Mouse (Mus musculus): Measurements from ENCODE around the gene Tspan14.

Gene Tspan14

GRCm38 (mm10) chr14:40952301-40952700, 14.3 kb downstream of the Tspan14 start:
- no peak for DNase-seq (ENCODE audit: low spot score in 2 of 2)

GRCm38 (mm10) chr14:40949730-40950614, 16.6 kb downstream of the Tspan14 start:
- no peak for DNase-seq (ENCODE audit: low spot score in 2 of 2)

- DNase-seq (ENCODE audit: low spot score in 2 of 2), result no peak
These were observed 17.6 kb downstream of the Tspan14 start for GRCm38 (mm10) chr14:40949047-40949446.

- no peak for DNase-seq (ENCODE audit: low spot score in 2 of 2)
These were observed 18.1 kb downstream of the Tspan14 start for GRCm38 (mm10) chr14:40948522-40948921.

- DNase-seq (ENCODE audit: low spot score in 2 of 2), result no peak
These were observed 18.9 kb downstream of the Tspan14 start for GRCm38 (mm10) chr14:40947431-40948394.

- no peak for DNase-seq (ENCODE audit: low spot score in 2 of 2)
These were observed 22.8 kb downstream of the Tspan14 start for GRCm38 (mm10) chr14:40943802-40944201.

GRCm38 (mm10) chr14:40942429-40942828, 24.2 kb downstream of the Tspan14 start:
- DNase-seq (ENCODE audit: low spot score in 2 of 2), result no peak

GRCm38 (mm10) chr14:40938380-40938987, 28.1 kb downstream of the Tspan14 start:
- no peak for DNase-seq (ENCODE audit: low spot score in 2 of 2)

GRCm38 (mm10) chr14:40937052-40937451, 29.6 kb downstream of the Tspan14 start:
- DNase-seq (ENCODE audit: low spot score in 2 of 2), result no peak

- DNase-seq (ENCODE audit: low spot score in 2 of 2), result no peak
These were observed 31.1 kb downstream of the Tspan14 start for GRCm38 (mm10) chr14:40935481-40935880.

GRCm38 (mm10) chr14:40935054-40935453, 31.6 kb downstream of the Tspan14 start:
- no peak for DNase-seq (ENCODE audit: low spot score in 2 of 2)

GRCm38 (mm10) chr14:40933328-40933727, 33.3 kb downstream of the Tspan14 start:
- DNase-seq (ENCODE audit: low spot score in 2 of 2), result no peak

- no peak for DNase-seq (ENCODE audit: low spot score in 2 of 2)
These were observed 34.4 kb downstream of the Tspan14 start for GRCm38 (mm10) chr14:40932225-40932624.

GRCm38 (mm10) chr14:40931115-40931829, 35.3 kb downstream of the Tspan14 start:
- no peak for DNase-seq (ENCODE audit: low spot score in 2 of 2)

- DNase-seq (ENCODE audit: low spot score in 2 of 2), result no peak
These were observed 36.7 kb downstream of the Tspan14 start for GRCm38 (mm10) chr14:40929943-40930342.

GRCm38 (mm10) chr14:40928897-40929296, 37.7 kb downstream of the Tspan14 start:
- no peak for DNase-seq (ENCODE audit: low spot score in 2 of 2)

GRCm38 (mm10) chr14:40927041-40927440, 39.6 kb downstream of the Tspan14 start:
- DNase-seq (ENCODE audit: low spot score in 2 of 2), result no peak

GRCm38 (mm10) chr14:40924378-40925113, 42.1 kb downstream of the Tspan14 start:
- DNase-seq (ENCODE audit: low spot score in 2 of 2), result no peak

- no peak for DNase-seq (ENCODE audit: low spot score in 2 of 2)
These were observed 45.4 kb downstream of the Tspan14 start for GRCm38 (mm10) chr14:40921241-40921640.

- DNase-seq (ENCODE audit: low spot score in 2 of 2), result no peak
These were observed 47.1 kb downstream of the Tspan14 start for GRCm38 (mm10) chr14:40919521-40919920.

GRCm38 (mm10) chr14:40918477-40918876, 48.1 kb downstream of the Tspan14 start:
- DNase-seq (ENCODE audit: low spot score in 2 of 2), result no peak

Measured in right cerebral cortex, postnatal 36 days (tissue).